Mouse (Mus musculus) yolk sac, embryonic 10.5 days (tissue): ENCODE data around the gene Sdhaf1.

Experiments
- DNase-seq: peaks from one replicate; pipeline ENCODE4 v3.0.0-alpha.2; 2017; ENCODE audit warnings: low spot score

Gene Sdhaf1

GRCm38 (mm10) chr7:30323795-30324194 lies at the start of gene Sdhaf1:
Sdhaf1 (minus strand) TSS chr7:30323895.
- DNase-seq, result no peak

- no peak for DNase-seq
These were observed 43.8 kb upstream of the Sdhaf1 start for GRCm38 (mm10) chr7:30367466-30367865.

DNA sequence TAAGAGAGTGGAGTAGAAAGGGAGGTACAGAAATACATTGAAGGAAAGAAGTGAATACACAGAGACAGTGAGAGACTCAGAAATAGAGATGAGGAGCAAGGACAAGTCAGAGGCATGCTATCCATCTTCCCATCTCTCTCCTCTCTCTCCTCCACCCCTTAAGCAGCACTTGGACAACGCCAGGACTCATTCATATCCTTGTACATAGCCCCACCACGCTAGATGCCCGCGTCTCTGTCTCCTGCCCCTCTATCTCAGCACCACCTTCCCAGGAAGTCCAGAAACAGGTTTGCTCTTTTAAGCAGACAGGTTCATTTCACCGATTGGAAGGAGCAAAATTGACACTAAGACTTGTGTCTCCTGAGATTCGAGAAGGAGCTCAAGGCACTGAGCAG lies 39.6 kb upstream of the Sdhaf1 start:
- no peak for DNase-seq

GRCm38 (mm10) chr7:30362652-30363343 lies 39.1 kb upstream of the Sdhaf1 start, which contains the start of gene Lrfn3:
Lrfn3 (minus strand) TSS chr7:30362772.
- DNase-seq, result peak; percentile 61

GRCm38 (mm10) chr7:30360028-30360427 lies 36.3 kb upstream of the Sdhaf1 start:
- DNase-seq, result no peak

DNA sequence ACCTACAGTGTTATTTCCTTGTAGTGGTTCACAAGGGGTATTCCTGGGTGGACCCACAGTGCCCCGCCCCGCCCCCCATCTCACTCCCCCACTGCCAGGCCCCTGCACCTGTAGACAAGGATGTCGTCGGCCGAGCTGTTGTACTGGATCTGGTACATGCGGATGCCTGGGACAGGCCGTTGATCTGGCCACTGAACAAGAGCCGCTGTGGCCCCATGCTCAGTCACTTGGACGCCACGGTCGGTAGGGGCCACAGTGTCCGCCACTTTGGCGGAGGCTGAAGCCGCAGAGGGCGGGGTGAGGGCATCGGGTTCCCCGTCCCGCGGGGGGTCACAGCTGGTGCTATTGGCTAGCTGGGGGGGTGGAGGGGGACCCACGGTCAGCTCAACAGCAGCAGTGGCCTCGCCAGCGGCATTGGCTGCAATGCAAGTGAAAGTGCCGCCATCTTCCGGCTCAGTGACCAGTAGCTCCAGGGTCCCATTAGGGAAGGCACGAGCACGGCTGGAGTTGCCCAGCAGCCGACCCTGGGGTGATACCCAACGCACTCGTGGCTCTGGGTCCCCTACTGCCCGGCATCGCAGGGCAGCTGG lies 35.7 kb upstream of the Sdhaf1 start:
- DNase-seq, result peak; percentile 19

DNA sequence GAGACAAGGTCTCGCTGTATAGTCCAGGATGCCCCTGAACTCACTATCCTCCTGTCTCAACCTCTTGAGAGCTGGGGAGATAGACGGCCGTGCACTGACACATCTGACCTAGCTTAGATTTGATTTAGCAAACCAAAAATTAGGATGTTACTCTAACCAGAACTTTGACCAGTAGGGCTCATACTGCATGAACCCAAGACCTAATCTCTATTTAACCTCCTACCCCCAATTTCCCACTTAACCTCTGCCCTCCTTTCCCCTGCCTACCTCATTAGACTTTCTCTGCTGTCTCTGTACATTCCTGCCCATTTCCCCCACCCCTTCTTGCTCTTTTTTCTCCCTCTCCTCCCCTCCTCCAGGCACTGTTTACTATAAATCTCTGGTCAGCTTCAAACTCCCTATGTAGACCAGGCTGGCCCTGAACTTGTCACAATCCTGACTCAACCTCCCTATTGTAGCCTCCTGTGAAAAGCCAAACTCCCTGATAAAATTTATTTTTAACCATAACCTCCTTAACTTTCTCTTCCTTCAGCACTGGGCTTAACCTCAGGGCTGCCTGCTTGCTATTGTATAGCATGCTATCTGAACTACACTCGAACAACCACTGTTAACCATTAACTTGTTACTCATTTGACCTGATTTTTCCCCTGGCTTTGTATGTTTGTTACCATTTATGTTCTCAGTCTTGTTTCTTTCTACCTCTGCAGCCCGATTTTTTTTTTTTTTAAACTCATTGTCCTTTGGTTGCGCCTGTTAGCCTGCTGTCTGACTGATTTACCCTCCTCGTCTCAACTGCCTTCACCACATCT lies 34.9 kb upstream of the Sdhaf1 start:
- peak; percentile 65 for DNase-seq

DNA sequence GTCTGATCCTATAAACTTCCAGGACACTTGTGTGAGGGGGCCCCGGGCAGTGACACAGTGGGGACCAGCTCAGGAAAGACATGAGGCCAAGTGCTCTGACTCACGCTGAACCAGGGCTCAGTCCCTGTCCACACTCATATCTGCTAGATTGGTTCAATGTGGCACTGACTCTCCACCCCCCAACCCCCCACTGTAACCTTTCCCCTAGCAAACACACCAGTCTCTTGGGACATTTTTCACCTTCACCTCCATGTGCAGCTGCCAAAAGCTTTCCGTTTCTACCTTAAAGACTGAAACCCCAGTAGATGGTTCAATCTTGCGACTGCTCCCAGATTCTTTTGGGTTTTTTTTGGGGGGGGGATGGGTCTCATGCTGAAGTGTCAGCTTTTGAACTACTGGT lies 30.4 kb upstream of the Sdhaf1 start:
- DNase-seq, result no peak

GRCm38 (mm10) chr7:30353279-30353822 lies 29.7 kb upstream of the Sdhaf1 start:
- peak; percentile 11 for DNase-seq

GRCm38 (mm10) chr7:30347828-30348227 lies 24.1 kb upstream of the Sdhaf1 start:
- peak; percentile 23 for DNase-seq

- DNase-seq, result peak; percentile 35
These were observed 23.1 kb upstream of the Sdhaf1 start for GRCm38 (mm10) chr7:30346635-30347379.

DNA sequence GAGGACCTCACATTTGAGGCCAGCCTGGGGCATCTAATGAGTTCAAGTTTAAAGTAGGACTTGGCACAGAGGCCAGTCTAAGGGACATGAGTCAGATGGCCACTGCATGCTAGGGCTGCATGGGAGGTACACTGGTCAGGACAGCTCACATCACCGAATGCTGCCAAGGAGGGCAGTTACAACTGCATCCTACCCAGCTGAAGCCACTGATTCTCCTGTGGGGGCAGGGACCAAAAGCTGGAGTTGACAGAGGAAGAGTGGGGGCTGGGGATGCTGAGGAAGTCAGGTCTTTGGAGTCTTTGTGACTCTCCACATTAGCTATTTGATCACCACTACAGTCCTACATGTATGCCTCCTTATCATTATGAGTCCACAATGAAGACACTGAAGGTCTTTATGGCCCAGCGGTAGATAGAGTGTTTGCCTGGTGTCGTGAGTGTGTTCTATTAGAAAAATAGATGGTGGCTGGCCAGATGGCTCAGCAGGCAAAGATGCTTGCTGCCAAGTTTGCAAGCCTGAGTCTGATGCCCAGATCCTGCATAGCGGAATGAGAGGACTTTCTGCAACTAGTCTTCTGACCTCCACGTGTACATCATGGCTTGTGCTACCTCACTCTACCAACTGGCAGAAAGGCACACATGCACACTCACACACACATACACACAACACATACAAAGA lies 15.9 kb upstream of the Sdhaf1 start:
- DNase-seq, result no peak

- peak; percentile 66 for DNase-seq
These were observed 12.7 kb upstream of the Sdhaf1 start for GRCm38 (mm10) chr7:30336384-30336783.

GRCm38 (mm10) chr7:30335688-30336087 lies 12.0 kb upstream of the Sdhaf1 start:
- DNase-seq, result no peak

- DNase-seq, result no peak
These were observed 10.9 kb upstream of the Sdhaf1 start for GRCm38 (mm10) chr7:30334563-30334962.

- no peak for DNase-seq
These were observed 9.7 kb upstream of the Sdhaf1 start for GRCm38 (mm10) chr7:30333436-30333835.

DNA sequence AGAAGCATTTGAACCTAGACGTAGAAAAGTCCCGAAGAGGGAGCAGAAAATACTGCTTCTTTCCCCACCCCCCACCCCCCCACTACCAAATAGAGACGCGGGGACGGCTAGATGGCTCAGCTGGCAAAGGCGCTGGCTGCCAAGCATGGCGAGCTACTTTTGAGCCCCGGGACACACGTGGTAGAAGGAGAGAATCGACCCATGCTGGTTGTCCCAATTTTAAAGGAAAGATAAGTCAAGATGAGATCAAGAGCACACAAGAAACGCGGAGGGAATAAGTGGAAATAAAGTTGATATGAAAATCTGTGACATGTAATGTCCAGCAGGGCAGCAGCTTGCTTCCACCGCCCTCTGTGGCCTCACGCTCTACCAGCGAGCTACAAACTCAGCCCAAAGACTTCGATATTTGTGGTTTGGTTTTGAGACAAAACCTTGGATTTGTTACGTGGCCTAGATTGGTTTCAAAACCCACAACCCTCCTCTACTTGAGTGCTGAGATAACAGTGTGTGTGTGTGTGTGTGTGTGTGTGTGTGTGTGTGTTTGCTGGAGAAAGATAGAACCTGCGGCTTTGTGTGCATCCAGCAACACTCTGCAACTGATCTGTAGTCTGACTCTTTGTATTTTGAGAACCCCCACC lies 9.0 kb upstream of the Sdhaf1 start:
- DNase-seq, result no peak

DNA sequence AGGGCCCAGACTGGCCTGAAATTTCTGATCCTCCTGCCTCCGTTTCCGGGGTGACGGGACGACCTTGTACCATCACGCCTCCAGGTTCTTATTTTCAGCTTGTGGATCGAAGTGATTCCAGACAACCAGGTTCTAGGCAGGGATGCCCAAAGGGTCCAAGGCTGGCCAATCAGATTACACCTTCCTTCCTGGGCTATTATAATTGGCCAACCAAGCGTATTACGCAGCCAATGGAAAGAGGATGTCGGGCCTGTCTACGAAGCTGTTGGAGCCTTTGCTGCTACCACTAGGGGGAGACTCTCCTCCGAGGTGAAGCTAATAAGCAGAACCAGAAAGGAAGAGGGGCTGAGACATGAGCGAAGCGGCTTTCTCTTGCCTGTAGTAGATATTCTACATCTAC lies 8.2 kb upstream of the Sdhaf1 start:
- DNase-seq, result peak; percentile 71

DNA sequence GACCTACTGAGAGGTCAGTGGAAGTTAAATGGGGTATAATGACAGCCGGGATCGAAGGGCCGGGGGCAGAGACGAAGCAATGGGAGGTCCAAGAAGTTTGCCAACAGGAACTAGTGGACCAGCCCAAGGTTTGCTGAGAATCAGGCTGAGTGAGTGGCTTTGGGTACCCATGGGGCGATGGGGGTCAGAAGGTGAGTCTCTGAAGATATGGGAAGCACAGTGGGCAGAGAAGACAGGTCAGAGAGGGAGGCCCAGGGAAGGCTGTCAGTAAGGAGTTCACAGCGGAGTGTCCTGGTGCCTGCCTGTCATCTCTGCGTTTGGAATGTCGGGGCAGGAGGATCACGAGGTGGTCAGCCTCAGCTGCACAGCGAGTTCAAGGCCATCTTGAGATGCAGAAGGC lies 4.7 kb upstream of the Sdhaf1 start:
- DNase-seq, result no peak

DNA sequence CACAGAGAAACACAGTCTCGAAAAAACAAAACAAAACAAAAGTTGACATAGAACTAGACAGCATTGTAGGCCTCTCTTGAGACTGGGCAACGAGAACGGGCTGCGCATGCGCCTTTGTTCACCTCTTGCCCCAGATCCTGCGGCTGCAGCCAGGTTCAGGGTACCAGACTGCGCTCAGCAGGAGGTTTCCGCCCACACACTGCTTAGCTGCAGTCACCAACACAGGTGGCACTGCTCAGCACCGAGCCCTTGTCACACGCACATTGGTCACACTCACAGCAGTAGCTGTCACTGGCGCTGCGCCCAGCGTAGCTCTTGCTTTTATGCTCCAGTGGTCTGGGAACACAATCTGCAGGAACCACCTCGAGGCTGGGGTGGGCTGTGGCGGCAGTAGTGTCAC lies 3.4 kb upstream of the Sdhaf1 start:
- DNase-seq, result no peak

DNA sequence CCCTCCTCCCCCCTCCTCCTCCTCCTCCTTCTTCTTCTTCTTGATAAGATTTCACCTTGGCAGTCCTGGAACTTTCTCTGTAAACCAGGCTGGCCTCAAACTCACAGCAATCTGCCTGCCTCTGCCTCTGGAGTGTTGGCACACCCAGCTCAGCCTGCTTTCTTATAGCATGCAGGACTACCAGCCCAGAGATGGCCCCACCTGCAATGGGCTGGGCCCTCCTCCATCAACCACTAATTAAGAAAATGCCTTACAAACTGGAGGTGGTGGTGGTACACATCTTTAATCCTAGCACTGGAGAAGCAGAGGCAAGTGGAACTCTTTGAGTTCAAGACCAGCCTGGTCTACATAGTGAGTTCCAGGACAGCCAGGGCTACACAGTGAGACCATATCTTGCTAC lies 2.7 kb upstream of the Sdhaf1 start:
- no peak for DNase-seq
